7 mouse cellular contexts compared by ENCODE assay signal in the genomic region with DNA sequence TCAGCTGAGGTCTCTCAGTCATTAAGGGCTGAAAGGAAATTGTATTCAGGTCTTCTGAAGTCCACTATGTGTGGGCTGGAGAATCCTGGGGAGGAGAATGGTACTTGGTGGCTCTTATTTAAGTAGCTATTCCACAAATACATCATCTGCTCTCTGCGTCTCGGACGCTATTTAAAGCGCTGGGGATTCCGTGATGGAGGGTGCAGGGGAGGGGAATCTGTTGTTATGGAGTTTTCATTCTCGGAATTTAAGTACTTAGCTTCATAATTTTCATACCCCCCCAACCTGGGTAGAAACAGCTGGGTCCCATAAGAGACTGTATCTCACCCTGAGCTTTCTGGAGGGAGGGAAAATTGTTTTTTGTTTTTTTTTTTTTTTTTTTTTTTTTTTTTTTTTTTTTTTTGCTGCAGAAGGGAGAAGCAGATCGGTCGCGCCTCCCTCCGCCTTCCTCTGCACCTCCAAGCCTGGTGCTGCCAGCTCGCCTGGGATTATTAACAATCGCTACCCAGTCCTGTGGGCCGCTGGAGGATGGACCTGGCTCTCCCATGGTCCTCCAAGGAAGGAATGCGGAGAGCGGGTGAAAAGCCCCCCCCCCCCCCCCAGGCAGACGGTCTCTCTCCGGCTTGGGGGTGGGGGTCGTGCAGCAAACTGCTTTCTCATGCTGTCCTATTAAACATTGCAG. TPM values are rescaled to one million over a fixed set of nuclear protein-coding genes. Genes with fewer than 3 reads are reported as not detected.
DNase-seq lines count a peak whose midpoint lies in the region; ATAC-seq and TF ChIP-seq lines count a peak whose summit lies in the region.

Gene Ccdc184, plus strand, starts transcription at position 196 of the 682 bp plus-strand sequence.

- no peak for TF ChIP-seq CTCF in lung, embryonic 14.5 days (IDR thresholded peaks at IDR 0.05; ENCODE audit: low read depth)
- no peak for TF ChIP-seq CTCF in lung, adult 2 months (IDR thresholded peaks at IDR 0.05; ENCODE audit: insufficient read depth, low read length)
- no peak for TF ChIP-seq CTCF in hindbrain, postnatal 0 days (IDR thresholded peaks at IDR 0.05; ENCODE audit: low read depth)

- peak within 1 kb of the TSS; percentile 37 for H3K4me3 ChIP-seq in lung, embryonic 14.5 days (ENCODE audit: low read depth, low read length)
- no peak within 1 kb of the TSS for H3K4me3 ChIP-seq in lung, adult 2 months (replicated peaks; ENCODE audit: extremely low read depth, low read depth, low read length)
- H3K4me3 ChIP-seq in embryonic facial prominence, embryonic 15.5 days (replicated peaks), result peak within 1 kb of the TSS; percentile 43
- H3K4me3 ChIP-seq in hindbrain, postnatal 0 days (ENCODE audit: low read length), result peak within 1 kb of the TSS; percentile 58
- H3K4me3 ChIP-seq in midbrain, embryonic 14.5 days (replicated peaks; ENCODE audit: low read depth, low read length), result peak within 1 kb of the TSS; percentile 59

- H3K4me2 ChIP-seq in lung, embryonic 14.5 days, result peak within 1 kb of the TSS; percentile 64
- peak within 1 kb of the TSS; percentile 79 for H3K4me2 ChIP-seq in embryonic facial prominence, embryonic 15.5 days (replicated peaks)
- peak within 1 kb of the TSS; percentile 77 for H3K4me2 ChIP-seq in hindbrain, postnatal 0 days (ENCODE audit: low read depth, low read length)
- peak within 1 kb of the TSS; percentile 81 for H3K4me2 ChIP-seq in midbrain, embryonic 14.5 days (ENCODE audit: low read length)

- DNase-seq in lung, embryonic 14.5 days, result no peak
- no peak for DNase-seq in lung, adult 2 months
- peak; percentile 45 for DNase-seq in hindbrain, postnatal 0 days (ENCODE audit: low spot score)
- DNase-seq in midbrain, embryonic 14.5 days, result peak; percentile 60
- no peak for DNase-seq in adrenal gland, postnatal 25 days
- DNase-seq in urinary bladder, postnatal 4 days (ENCODE audit: low spot score in 2 of 2), result no peak

- H3K9me3 ChIP-seq in lung, embryonic 14.5 days (ENCODE audit: low read depth, low read length), result no peaks in the 10 kb centered on the region
- no peaks in the 10 kb centered on the region for H3K9me3 ChIP-seq in embryonic facial prominence, embryonic 15.5 days (replicated peaks)
- no peaks in the 10 kb centered on the region for H3K9me3 ChIP-seq in hindbrain, postnatal 0 days (ENCODE audit: low read length)
- no peaks in the 10 kb centered on the region for H3K9me3 ChIP-seq in midbrain, embryonic 14.5 days (ENCODE audit: control insufficient read depth, low read length)

- no peaks in the 10 kb centered on the region for H3K36me3 ChIP-seq in lung, embryonic 14.5 days (ENCODE audit: insufficient read depth)
- H3K36me3 ChIP-seq in embryonic facial prominence, embryonic 15.5 days, result no peaks in the 10 kb centered on the region
- no peaks in the 10 kb centered on the region for H3K36me3 ChIP-seq in hindbrain, postnatal 0 days (ENCODE audit: insufficient read depth, low read length)
- H3K36me3 ChIP-seq in midbrain, embryonic 14.5 days (ENCODE audit: control insufficient read depth, insufficient read depth, low read length), result no peaks in the 10 kb centered on the region

- 3% methylated on average over 17 of the region's 18 CpGs for WGBS in lung, embryonic 14.5 days
- WGBS in lung, adult 2 months, result 3% methylated on average over 18 of the region's 18 CpGs
- WGBS in embryonic facial prominence, embryonic 15.5 days, result 3% methylated on average over 16 of the region's 18 CpGs
- WGBS in hindbrain, postnatal 0 days, result 0% methylated on average over 17 of the region's 18 CpGs
- WGBS in midbrain, embryonic 14.5 days, result 1% methylated on average over 18 of the region's 18 CpGs

- peak; percentile 57 for ATAC-seq in lung, embryonic 14.5 days (ENCODE audit: insufficient read depth)
- 0 out of 2 replicates have a peak, but pooled peaks have one; percentile 3 for ATAC-seq in embryonic facial prominence, embryonic 15.5 days (ENCODE audit: insufficient number of reproducible peaks, low FRiP score, low TSS enrichment, low read depth)
- ATAC-seq in hindbrain, postnatal 0 days, result peak; percentile 70
- peak; percentile 78 for ATAC-seq in midbrain, embryonic 14.5 days (ENCODE audit: low FRiP score, low TSS enrichment)

- H3K27me3 ChIP-seq in lung, embryonic 14.5 days (ENCODE audit: insufficient read depth, low read length), result peaks cover 68% of the 10 kb centered on the region
- peaks cover 67% of the 10 kb centered on the region for H3K27me3 ChIP-seq in embryonic facial prominence, embryonic 15.5 days
- H3K27me3 ChIP-seq in hindbrain, postnatal 0 days (ENCODE audit: insufficient read depth, low read length), result no peaks in the 10 kb centered on the region
- H3K27me3 ChIP-seq in midbrain, embryonic 14.5 days (ENCODE audit: control insufficient read depth, insufficient read depth, low read length), result peaks cover 6% of the 10 kb centered on the region; the same call in 1 of the 2 replicates

- no peak within 1 kb of the TSS for H3K9ac ChIP-seq in lung, embryonic 14.5 days
- H3K9ac ChIP-seq in embryonic facial prominence, embryonic 15.5 days, result no peak within 1 kb of the TSS
- peak within 1 kb of the TSS; percentile 71 for H3K9ac ChIP-seq in hindbrain, postnatal 0 days (replicated peaks; ENCODE audit: low read length)
- peak within 1 kb of the TSS; percentile 66 for H3K9ac ChIP-seq in midbrain, embryonic 14.5 days (replicated peaks; ENCODE audit: low read length)

- no peak for TF ChIP-seq POLR2A in lung, adult 2 months (IDR thresholded peaks at IDR 0.05; ENCODE audit: borderline replicate concordance, extremely low read depth, low read depth, low read length)

- H3K4me1 ChIP-seq in lung, embryonic 14.5 days (ENCODE audit: insufficient read depth), result no peaks in the 10 kb centered on the region
- H3K4me1 ChIP-seq in lung, adult 2 months (ENCODE audit: control insufficient read depth, insufficient read depth, low read length), result no peaks in the 10 kb centered on the region
- peaks cover 10% of the 10 kb centered on the region for H3K4me1 ChIP-seq in embryonic facial prominence, embryonic 15.5 days
- H3K4me1 ChIP-seq in hindbrain, postnatal 0 days (ENCODE audit: insufficient read depth, low read length), result peaks cover 6% of the 10 kb centered on the region; the same call in 1 of the 2 replicates
- peaks cover 33% of the 10 kb centered on the region for H3K4me1 ChIP-seq in midbrain, embryonic 14.5 days (ENCODE audit: control insufficient read depth, insufficient read depth, low read length)

- no peak within 1 kb of the TSS for H3K27ac ChIP-seq in lung, embryonic 14.5 days (ENCODE audit: low read depth)
- no peak within 1 kb of the TSS for H3K27ac ChIP-seq in embryonic facial prominence, embryonic 15.5 days (replicated peaks)
- H3K27ac ChIP-seq in hindbrain, postnatal 0 days, result peak within 1 kb of the TSS; percentile 83
- H3K27ac ChIP-seq in midbrain, embryonic 14.5 days (replicated peaks; ENCODE audit: low read depth, low read length), result peak within 1 kb of the TSS; percentile 91

RNA-seq across cellular contexts. Expression of gene Ccdc184, which starts in this region (rescaled TPM):
- 0.14 TPM in 1 of 2 replicates, not detected in the other for polyA plus RNA-seq in lung, embryonic 14.5 days (2014; fragmentation: Nextera tagmentation; extraction: Ambion mirVana)
- polyA plus RNA-seq in lung, adult 2 months (2012; rRNA removed), result 4.9 and 5.0 TPM in 2 replicates
- polyA plus RNA-seq in embryonic facial prominence, embryonic 15.5 days (2015; fragmentation: Nextera tagmentation; extraction: Ambion mirVana), result 2.1 and 2.9 TPM in 2 replicates
- 107 and 116 TPM in 2 replicates for total RNA-seq in hindbrain, postnatal 0 days (2014; rRNA removed)
- 90.4 and 98.0 TPM in 2 replicates for polyA plus RNA-seq in hindbrain, postnatal 0 days (2015; fragmentation: Nextera tagmentation; extraction: Ambion mirVana)
- 98.5 and 102 TPM in 2 replicates for polyA plus RNA-seq in midbrain, embryonic 14.5 days (2014; fragmentation: Nextera tagmentation; extraction: Ambion mirVana)
- 0.55 and 0.71 TPM in 2 replicates for total RNA-seq in adrenal gland, postnatal 25 days (2021)

Comparison
In these comparisons a context has a peak if more than half of its experiments do, and no peak if none do; other contexts are left out.
1. RNA of gene Ccdc184 (total RNA-seq): 107 to 116 TPM in hindbrain, postnatal 0 days; 0.55 to 0.71 TPM in adrenal gland, postnatal 25 days; every median in the first group is over 10 times any median in the second.
2. RNA of gene Ccdc184 (polyA plus RNA-seq): 98.5 to 102 TPM in midbrain, embryonic 14.5 days and 90.4 to 98.0 TPM in hindbrain, postnatal 0 days; 4.9 to 5.0 TPM in lung, adult 2 months, 2.1 to 2.9 TPM in embryonic facial prominence, embryonic 15.5 days and 0.14 TPM in lung, embryonic 14.5 days; every median in the first group is over 10 times any median in the second.
3. Peak in ATAC-seq, H3K4me3 ChIP-seq and H3K4me2 ChIP-seq in lung, embryonic 14.5 days; RNA of the gene not detected or under 1 TPM.
4. ATAC-seq: peak in every context shown above with its lines; median percentile 78 in midbrain, embryonic 14.5 days; 70 in hindbrain, postnatal 0 days; 57 in lung, embryonic 14.5 days; 3 in embryonic facial prominence, embryonic 15.5 days.
5. DNase-seq: peak in hindbrain, postnatal 0 days (single experiment) and midbrain, embryonic 14.5 days (single experiment); none in lung, embryonic 14.5 days (single experiment), lung, adult 2 months (single experiment), adrenal gland, postnatal 25 days (single experiment) and urinary bladder, postnatal 4 days (0 of 2).
6. H3K27ac ChIP-seq: peak in hindbrain, postnatal 0 days (single experiment) and midbrain, embryonic 14.5 days (single experiment); none in lung, embryonic 14.5 days (single experiment) and embryonic facial prominence, embryonic 15.5 days (single experiment).
7. H3K9ac ChIP-seq: peak in hindbrain, postnatal 0 days (single experiment) and midbrain, embryonic 14.5 days (single experiment); none in lung, embryonic 14.5 days (single experiment) and embryonic facial prominence, embryonic 15.5 days (single experiment).
8. Peak in every context shown above with its lines, with median percentiles within 50 percentile points of each other: H3K4me2 ChIP-seq.